Mouse (Mus musculus): ENCODE measurements around the gene Ankrd28.
"Not testable (repeated sequence)": the region's sequence is repeated elsewhere in the genome, so short reads cannot be mapped to it uniquely, and the experiment has no call there.

Ankrd28 gene

DNA sequence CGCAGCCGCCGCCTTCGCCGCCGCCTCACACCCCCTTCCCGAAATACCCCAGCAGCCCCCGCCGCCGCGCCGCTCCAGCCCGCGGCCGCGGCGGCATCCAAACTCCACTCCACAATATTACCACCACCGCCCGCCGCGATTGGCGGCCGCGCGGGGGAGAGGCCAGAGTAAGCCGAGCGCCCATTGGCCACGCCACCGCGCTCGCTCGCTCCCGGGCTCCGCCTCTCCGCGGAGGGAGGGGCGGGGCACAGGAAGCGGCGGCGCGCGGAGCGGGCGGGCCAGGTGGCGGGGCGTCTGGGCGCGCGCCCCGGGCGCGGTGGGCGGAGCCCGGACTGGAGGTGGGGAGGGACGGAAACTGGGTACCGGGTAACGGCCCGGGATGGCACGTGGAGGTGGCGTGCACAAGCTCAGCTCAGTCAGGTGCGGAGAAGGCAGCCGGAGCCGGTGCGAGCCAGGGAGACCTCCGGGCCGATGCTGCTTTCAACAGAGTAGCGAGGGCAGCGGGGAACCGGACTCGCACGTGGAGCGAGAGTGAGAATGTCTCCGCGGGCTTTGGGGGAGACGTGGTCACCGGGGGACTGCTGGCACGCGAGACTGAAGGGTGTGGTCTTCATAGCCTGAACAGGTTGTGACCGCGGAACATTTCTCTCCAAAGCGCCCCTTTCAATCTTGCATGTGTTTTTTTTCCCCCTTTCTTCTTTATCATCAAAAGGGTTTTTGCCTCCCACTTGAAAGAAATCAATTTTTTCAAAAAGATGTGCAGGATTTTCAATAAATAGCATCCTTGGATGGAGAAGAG lies at the start of gene Ankrd28:
TSS of gene Ankrd28 (minus strand) at position 81 of the 799 bp plus-strand sequence.
- DNase-seq = peak; percentile 97

DNA sequence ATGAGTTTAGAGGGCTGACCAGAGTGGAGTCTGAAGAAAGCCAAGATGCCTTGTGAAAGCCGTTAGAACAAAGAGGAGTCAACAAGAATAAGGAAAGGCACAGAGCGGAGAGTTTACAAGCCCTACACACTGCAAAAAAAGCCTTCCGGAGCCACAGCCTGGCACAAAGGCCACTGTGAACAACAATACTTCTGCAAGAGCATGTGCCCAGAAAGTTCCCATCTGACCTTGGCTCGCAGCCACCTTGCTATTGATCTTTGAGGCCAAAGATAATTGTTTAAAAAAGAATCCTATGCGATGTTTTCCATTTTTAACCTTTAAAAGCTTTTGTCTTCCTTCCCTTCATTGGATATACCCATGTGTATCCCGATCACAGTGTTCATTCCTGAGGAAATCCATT lies 49.0 kb upstream of the Ankrd28 start:
- DNase-seq = no peak

DNA sequence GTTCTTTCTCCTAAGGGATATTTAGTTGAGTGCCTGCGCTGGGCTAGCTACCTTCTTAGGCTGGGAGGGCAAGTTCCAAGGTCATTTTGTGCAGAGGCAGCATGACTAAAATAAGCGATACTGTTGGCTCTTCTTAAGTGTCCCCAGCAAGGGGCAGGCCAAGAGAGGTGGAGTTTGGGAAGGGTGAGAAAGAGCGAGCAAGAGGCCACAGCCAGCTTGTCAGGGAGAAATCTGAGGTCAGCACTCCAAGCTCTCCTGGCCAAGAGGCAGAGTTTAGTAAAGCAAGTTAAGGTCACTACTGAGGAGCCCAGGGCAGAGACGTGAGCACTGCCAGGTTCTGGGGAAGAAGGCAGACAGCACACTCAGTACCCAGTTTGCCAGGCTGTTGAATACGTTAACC lies 41.7 kb upstream of the Ankrd28 start:
- no peak for DNase-seq

DNA sequence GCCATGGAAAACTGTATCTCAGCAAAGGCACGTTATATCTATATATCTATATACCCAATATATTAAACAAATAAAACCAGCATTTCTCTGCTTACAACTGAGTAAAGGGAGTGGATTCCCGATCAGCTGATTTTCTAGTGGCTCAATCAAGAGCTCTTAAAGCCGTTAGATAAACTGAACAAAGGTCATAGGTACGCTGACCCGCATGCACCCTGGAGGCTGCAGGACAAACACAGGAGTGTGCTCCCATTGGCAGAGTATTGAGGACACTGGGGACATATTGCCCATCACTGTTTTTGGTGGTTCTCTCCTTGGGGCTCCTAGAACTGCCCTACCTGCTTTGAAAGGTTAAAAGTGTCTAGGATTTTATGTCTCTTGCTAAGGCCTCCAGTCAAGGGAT lies 40.0 kb upstream of the Ankrd28 start:
- no peak for DNase-seq

DNA sequence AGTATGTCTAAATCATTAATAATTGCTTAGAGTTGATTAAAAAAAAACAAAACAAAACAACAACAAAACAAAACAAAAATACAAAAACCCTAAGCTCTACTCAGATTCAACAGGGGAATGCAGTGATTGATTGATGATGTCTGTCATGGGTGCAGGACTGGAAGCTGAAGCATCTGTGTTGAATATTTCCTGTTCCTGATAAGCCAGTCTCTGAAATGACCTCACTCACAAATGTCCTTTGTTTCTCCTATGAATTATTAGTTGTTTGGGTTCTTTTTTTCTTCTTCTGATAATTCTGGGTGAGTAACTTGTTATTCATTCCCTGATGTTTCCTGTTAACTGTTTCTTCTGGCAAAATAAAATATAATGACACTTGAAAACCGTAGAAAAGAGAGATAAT lies 38.1 kb upstream of the Ankrd28 start:
- DNase-seq = no peak

DNA sequence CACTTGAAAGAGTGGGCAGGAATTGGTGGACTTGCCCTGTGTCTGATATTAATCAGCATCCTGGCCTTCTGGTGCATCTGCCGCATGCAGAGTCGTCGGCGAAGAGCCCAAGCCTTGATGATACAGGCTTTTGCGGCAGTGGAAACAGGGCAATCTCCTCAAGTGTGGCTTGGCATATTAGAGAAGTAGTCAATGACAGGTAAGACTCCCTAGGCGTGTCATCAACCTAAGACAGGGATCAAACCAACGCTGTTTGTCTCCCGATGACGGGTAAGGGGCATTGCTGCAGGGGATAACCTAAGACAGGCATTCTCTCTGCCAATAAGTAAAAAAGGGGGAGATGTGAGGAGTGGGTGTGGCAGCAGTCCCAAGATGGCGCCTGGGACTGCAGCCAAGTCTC lies 35.9 kb upstream of the Ankrd28 start:
- DNase-seq = not testable (repeated sequence)

DNA sequence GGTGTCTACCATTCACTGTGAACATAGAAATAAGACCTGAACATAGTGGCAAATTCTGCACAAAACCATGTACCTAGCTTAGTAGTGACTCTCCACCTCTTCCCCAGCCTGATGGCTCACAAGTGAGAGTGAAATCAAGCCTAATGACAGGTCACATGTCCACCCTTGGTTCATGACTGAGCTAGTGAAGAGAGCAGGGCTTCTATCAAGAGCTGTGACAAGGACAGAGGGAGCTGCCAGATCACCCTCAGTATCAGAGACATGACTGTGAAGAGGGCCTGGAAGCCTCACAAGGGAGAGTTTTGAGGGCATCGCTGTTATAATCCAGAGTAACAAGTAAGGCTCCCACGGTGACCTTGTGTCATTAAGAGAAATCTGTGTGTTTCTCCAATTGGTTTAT lies 28.2 kb upstream of the Ankrd28 start:
- DNase-seq = no peak

DNA sequence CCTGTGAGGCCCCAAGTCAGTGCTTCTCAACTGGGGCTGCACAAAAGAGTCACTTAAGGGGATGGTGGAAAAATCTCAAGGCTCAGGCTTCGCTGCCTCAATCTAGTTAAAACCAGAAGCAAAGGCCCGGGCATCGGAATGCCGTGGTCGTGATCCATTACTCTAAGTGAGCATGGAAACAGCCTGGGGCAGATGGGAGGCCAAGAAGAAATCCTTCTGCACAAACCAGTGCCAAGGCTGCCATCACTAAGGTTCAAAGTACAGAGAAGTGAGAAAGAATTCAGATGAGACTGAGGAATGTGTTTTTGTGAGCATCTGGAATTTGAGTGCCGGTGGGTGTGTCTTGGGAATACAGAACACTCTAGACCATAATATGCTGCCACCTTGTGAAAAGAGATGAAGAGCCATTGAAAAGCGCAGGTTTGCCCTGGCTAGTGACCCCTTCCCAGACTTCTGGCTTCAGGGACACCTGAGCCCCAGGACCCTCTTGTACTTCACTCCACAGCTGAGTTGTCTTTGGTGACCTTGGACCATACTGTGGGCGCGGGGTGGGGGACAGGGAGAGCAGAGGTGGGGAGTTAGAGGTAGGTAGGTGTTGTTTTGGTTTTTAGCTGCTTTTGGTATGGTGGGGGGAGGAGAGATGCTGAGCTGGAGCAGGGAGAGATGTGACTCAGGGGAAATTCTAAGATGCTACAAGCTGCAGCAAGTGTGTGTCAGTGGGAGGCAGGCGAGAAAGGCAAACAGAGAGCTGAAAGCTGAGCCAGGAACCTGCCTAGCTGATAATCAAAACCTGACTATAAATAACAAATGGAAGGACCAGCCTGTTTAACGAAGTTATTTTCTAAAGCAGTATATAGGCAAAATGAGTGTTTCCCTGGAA lies 26.9 kb upstream of the Ankrd28 start:
- peak; percentile 39 for DNase-seq

DNA sequence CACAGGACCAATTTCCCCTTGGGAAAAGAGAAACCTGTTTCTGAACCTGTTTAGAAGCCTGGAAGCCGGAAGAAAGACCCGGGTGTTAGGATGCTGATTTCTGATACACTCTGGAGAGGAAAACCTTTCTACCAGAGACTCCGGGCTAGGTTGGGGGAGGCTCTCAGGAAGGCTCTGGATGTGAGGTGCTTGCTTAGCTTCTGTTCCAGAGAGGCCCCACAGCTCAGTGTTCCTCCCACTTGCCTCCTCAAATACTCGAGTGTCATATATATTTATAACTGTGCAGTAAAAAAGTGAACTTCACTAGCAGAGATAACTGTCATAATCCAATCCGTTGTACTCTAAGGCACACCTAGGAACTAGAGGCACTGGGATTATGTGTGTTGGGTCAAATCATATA lies 25.6 kb upstream of the Ankrd28 start:
- DNase-seq = no peak

DNA sequence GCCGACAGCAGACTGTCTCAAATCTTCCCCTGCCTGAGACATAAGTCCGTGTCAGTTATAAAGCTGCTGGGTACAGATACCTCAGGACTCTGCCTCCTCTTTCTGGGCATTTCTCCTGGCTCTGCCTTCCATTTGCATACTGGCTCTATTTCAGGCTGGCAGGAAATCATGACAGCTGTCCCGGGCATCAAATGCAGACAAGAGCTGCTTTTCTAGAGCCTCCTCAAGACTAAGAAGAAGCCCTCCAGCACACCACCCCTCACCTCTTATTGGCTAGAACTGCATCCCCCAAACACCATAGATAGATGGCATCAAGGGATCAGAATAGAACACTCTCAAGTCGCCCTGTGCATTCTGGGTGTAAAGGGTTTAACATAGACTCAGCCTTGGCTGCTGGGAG lies 24.2 kb upstream of the Ankrd28 start:
- no peak for DNase-seq

DNA sequence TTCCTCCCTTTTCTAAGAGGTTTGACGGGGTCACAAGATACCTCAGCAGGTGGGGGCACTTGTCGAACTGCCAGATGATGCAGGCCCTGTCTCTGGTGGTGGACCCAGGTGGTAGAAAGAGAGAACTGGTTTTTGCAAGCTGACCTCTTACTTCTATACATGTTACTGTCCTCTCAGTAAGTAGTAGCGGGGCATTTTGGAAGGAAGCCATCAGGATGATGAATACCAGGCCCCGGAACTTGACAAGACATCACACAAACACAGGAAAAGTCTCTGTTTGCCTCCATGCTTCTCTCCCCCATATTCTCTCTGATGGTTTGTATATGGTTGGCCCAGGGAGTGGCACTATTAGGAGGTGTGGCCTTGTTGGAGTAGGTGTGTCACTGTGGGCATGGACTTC lies 13.1 kb upstream of the Ankrd28 start:
- DNase-seq = no peak

DNA sequence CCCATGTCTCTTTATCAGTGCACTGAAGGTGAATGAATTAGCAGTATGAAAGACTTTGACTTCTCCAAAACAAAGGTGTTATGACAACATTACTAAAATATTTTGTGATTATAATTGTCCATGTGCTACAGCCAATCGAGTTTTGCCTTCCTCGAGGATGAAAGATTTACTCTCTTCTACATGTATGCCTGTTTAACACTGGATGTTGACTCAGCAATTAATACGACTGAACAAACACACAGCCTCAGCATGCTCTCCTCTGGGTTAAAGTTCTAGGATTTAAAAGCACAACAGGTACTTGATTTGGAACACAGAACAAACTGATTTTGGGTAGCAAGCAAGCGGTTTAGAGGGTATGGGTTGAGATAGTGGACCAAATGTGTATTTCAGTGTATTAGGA lies 1.6 kb upstream of the Ankrd28 start:
- no peak for DNase-seq

DNA sequence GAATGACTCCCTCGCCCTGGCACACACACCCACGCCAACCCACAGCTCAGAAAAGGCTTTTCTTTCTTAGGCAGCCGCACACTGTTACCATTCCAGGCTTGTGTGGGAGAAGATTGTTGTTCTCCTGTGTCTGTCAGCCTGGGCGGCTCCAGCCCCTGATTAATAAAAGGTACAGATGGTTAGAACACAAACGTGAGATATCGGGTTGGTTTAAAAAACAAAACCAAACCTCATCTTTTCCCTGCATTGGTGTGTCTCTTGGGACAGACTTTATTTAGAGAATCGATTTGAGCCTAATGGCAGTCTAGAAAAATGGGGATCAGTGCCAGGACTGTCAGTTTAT lies 890 bp upstream of the Ankrd28 start:
- DNase-seq = no peak

DNA sequence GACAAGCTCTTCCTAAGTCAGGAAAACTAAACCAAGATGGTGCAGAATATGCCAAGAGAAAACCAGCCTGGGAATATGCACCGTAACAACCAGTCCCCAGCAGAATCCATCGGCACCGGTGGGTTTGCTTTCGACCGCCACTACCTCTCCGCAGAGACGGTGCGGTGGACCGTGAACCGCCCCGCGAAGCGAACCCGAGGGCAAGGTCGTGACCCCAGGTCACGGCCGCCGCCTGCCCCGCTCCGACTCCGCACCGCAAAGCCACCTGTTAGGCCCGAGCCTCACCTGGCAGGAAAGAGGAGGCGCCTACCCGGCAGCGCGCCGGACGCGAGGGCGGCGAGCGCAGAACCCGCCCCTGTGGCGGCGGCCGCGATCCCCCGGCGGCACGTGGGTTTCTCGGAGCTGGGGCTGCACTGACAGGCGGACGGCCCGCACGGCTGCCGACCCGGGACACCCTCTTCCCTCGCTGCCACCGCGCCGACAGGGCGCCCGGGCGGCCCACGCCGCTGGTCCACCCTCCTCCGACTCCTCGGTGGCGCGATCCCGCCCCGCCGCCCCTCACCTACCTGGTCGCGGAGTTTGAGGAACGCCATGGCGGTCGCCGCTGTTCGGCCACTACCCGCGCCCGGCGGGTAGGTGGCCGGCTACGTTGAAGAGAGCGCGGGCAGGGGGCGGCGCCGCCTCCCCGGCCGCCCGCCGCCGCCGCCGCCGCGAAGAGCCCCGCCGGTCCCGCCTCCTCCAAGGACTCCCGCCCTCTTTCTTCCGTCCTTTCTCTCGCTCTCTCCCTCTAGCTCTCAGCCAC lies 489 bp downstream of the Ankrd28 start:
- DNase-seq = peak; percentile 66

DNA sequence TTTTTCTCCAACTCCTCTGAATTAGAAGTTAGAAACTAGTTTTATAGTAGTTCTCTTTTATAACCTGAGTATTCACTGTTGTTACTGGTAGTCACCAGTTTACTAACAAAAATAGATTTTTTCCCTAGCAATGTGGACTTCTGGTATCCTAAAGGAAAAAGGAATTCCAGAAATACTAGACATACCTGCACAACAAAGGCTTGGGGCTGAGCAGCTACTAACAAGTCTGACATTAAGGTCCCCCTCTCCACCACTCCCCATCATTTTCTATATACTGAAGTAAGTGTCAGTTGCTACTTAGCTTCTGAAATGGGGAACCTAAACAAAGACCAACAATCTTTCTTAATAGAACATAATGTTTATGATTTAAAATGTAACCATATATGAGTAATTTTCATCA lies 3.2 kb downstream of the Ankrd28 start:
- DNase-seq = no peak

DNA sequence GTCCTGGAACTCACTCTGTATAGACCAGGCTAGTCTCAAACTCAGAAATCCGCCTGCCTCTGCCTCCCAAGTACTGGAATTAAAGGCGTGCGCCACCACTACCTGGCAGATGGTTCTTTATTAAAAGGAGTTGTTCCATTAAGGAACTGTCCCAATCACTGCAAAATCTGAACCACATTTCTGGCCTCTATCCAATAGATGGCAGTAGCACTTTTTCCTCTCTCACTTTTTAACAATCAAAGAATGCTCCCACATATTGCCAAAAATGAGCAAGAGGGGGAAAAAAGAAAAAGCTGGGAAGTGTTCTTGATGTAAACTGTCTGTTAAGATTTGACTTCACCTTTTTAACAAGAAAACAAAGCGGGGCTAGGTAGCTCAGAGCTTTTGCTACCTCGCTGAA lies 20.5 kb downstream of the Ankrd28 start:
- peak; percentile 7 for DNase-seq

DNA sequence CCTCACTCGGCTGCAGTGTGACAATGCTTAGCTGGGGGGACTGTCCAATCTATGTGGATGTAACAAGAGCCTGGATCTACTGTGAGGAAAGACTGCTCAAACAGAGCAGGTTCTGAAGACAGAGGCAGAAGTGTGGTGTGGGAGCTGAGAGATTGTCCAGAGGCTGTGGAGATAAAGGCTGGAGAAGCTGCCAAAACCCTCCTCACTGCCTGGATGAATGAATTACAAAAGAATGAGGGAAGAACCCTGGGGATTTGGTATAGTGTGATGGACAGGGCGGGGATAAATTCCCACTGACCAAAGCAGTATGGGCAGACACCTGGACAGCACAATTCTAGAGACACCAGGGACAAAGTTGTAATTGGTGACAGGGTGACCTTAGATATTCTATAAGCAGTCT lies 26.7 kb downstream of the Ankrd28 start:
- no peak for DNase-seq

DNA sequence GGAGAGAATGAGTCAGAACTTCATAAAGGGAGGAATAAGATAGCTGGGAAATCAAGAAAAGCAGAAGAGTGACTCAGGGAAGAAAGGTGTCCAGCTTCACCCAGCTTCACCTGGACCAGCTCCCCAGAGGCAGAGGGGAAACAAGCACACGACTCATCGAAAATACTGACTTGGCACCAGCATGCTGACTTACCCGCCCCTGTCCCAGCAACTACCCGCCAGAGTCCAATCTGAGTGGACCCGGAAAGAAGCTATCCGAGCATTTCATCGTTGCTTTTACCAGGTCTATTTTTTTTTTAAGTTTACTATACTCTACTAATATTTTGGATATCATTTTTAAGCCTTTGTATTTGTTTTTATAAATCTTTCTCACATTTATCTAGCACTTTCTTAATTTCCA lies 29.5 kb downstream of the Ankrd28 start:
- no peak for DNase-seq

DNA sequence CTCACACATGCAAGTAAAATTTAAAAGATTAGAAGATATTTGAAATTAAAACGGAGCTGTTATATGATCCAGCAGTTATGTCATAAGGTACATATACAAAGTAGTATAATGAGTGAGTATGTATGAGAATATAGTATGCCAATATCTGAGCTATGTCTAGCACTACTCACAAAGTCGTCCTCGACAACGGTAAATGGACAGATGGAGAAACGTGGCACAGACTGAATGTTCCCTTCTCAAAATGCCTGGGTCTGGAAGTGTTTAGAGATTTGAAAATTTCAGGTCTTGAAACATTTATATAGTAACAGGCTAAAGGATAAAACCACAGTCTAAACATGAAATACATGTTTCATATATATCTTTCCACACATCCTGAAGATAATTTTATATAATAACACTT lies 30.0 kb downstream of the Ankrd28 start:
- no peak for DNase-seq

DNA sequence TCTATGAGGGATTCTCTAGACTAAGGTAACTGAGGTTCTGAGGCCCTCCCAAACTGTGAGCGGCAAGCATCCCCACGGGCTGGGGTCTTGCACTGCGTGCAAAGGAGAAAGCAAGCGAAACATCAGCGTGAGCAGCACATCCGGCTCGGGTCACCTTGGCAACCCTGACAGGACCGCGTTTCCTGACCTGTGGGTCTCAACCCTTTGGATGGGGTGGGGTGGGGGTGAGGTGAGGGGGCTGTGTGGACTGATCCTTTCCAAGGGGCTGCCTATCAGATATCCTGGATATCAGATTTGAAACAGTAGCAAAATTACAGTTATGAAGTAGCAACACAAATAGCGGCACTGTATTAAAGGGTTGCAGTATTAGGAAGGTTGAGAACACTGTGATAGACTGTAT lies 31.5 kb downstream of the Ankrd28 start:
- DNase-seq = no peak

DNA sequence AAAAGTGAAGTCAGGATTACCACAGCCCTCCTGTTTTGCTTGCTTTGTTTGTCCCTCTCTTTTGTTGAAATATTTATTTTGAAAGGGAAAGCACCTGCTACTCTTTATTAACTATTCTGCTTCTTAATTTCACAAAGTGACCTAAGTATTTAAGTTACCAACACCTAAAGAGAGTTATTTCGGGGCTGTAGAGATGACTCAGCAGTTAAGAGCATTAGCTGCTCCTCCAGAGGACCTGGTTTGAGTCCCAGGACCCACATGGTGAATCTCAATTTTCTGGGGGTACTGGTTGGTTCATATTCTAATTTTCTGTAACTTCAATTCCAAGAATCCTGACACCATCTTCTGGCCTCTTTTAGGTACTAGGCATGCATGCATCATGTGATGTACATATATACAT lies 34.9 kb downstream of the Ankrd28 start:
- no peak for DNase-seq

DNA sequence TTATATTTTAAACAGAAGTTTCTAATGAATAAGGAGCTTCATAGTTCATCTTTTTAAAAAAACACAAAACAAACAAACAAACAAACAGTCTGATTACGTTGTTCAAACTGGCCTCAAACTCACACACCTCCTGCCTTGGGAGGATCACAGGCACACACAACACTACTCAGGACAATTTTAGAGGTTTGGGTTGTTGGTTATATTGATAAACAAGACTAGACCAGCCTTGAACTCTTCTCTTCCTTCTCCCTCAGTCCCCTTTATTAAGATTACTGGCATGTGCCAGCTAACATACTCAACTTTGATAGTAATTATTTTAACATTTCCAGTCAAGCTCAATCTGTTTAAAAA lies 35.7 kb downstream of the Ankrd28 start:
- DNase-seq = no peak

DNA sequence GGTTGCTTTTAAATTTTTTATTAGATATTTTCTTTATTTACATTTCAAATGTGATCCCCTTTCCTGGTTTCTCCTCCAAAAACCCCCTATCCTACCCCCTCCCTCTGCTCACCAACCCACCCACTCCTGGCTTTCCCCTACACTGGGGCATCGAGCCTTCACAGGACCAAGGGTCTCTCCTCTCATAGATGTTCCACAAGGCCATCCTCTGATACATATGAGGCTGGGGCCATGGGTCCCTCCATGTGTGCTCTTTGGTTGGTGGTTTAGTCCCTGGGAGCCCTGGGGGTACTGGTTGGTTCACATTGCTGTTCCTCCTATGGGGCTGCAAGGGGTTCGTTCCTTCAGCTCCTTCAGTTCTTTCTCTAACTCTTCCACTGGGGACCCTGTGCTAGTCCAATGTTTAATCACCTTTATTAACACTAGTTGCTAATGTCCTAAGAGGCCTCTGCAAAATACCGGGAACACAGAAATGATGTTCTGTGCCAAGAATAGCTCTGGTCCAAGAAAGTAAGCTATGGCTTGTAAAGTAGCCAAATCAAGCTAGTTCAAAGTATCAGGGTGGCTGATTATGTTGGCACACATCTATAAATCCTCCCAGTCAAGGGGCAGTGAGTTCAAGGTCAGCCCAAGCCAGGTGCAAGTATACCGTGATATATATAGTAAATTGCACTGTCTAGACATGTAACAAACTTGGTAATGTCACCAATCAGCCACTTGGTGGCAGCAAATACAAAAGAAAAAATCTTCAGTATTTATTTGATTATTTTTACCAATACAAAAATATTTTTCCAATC lies 36.3 kb downstream of the Ankrd28 start:
- DNase-seq = peak; percentile 59
